Mouse (Mus musculus) cerebellum, adult 11-12 months (tissue): ENCODE results near the gene Snd1.

Experiments used
- DNase-seq: peaks from one replicate; pipeline ENCODE4 v3.0.0; 2022

Snd1 gene

DNA sequence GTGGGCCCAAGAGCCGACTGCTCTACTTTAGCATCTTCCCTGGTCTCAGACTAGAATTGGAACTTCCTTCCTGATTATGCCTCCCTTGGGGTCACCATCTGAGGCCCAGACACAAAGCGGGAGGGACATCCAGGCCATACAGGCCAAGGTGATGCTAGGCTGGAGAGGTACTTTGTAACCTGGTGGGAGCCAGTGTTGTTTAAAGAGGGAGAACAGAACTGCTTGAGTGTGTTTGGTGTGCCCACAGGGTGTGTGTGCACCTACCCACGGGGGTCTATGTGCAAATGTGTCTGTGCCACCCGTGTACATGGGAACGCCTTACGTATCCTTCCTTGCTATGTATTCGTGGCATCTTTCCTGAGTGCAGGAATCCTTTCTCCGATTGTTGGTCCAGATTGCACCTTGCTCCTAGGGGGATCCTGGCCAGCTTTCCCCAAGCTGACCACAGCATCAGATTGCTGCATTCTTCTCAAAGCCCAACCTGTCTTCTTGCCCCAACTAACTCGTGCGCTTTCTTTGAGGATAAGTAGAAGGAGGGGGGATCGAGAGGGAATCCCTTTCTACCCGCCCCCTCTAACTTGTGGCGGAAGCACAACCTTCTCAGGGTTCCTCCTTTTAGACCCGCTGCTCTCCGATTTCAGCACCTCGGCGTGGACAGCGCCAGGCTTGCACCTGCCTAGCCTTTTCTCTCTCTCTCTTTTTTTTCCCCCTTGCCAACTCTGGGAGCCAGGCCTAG, 507.2 kb downstream of the Snd1 start:
- peak; percentile 71 for DNase-seq

DNA sequence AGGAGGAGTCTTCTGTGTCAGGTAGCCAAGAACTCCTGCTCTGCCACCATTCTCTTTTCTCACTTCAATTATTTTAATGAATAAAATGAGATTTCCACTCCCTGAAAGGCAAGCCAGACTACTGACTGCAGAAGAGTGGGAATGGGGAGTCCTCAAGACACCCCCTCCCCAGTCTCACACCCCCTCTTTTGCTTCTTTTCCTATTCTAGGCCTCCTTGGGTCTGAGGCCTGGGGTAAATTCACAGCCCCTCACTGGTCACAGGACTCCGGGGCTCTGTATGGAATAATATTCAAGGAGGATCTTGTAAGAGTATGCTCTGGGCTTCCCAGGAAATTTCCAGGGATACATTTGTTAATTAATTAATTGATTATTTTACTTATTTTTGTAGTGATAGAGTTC, 507.9 kb downstream of the Snd1 start:
- no peak for DNase-seq
